Mouse (Mus musculus) E14TG2a.4 (cell line): ENCODE data around the gene Sema5b.

ENCODE experiments used
- CTCF ChIP-seq: conservative IDR thresholded peaks from 2 replicates; pipeline ENCODE4 v1.5.1; 2014; ENCODE audit warnings: low read length
- NANOG ChIP-seq: IDR thresholded peaks from 2 replicates; pipeline ENCODE4 v1.6.1; 2014; ENCODE audit warnings: borderline replicate concordance, low read length, mixed read lengths

GRCm38 (mm10) chr16:35617732-35618131, 76.8 kb downstream of the Sema5b start:
- no peak for TF ChIP-seq CTCF
- no peak for TF ChIP-seq NANOG
